Mouse (Mus musculus) testis, postnatal 14 days (tissue): ENCODE data around the gene Vps9d1.
"Not testable (repeated sequence)": the region's sequence is repeated elsewhere in the genome, so short reads cannot be mapped to it uniquely, and the experiment has no call there.

Source experiments
- DNase-seq: peaks from one replicate; pipeline ENCODE4 v3.0.0; 2021; ENCODE audit warnings: low spot score

Gene Vps9d1

DNA sequence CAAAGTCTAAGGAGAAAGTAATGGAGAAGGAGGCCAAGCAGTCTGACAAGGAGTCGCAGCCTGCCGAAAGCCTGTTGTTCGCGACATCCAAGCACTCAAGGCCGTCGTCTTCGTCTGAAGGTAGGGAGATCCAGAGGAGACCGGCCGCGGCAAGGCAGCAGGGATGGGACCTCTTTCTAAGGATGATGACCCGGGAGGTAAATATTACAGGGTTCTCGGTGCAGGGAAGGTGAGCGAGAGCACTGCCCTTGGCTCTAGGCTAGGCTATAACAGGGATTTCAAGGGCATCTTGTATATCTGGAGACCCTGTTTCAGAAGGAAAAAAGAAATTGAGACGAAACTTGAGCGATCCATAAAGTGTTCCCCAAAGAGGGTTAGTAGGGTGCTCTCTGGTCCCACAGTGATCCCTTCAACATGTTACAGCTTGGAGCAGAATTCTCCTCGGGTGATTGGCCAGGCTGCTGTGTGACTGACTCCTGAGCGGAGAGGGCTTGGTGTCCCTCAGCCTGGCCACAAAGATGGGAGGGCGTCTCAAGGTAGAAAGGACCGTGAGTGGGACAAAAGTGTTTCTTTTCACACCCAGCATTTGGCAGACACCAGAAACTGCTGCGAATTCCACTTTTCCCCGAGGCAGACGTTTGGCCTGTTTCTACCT is 40.9 kb downstream of the Vps9d1 start:
- DNase-seq, result no peak

DNA sequence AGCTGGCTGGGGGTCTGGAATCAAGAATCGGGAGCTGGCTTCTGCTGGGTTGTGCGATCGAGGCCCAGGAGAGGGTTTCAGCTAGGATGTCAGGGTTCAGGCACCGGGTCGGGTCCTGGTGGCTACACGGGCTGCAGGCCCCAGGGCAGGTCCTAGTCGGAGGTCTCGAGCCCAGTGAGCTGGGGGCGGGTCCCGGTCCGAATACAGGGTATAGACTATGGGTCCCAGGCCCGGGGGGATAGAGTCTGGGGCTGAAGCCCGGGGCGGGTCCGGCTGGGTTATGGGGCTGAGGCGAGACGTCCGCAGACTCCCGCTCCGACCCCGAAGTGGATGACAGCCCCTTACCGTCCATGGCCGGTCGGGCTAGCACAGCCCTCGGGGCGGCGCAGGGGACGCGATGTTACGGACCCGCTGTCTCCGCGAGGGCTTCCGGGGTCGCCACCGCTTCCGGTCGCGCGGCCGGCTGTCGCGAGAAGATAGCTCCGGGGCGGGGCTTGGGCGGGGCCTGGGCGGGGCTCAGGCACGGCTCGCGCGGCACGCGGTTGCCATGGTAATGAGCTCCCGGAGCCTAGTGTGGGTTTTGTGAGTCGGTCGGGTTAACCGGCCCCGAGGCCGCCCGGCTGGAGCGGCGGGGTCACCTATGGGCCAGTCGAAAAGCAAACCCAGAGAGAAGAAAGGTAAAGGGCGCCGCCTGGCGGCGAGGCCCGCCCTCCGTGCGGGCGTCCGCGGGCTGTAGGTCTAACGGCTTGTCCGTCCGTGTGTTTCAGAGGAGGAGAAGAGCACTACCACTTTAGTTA is 41.6 kb downstream of the Vps9d1 start, which contains the start of the genes Chmp1a and Spata33:
TSS of gene Chmp1a (minus strand) at position 443 of the 797 bp plus-strand sequence.
TSS of gene Spata33 (plus strand) at position 512 of the 797 bp plus-strand sequence.
- peak; percentile 95 for DNase-seq

DNA sequence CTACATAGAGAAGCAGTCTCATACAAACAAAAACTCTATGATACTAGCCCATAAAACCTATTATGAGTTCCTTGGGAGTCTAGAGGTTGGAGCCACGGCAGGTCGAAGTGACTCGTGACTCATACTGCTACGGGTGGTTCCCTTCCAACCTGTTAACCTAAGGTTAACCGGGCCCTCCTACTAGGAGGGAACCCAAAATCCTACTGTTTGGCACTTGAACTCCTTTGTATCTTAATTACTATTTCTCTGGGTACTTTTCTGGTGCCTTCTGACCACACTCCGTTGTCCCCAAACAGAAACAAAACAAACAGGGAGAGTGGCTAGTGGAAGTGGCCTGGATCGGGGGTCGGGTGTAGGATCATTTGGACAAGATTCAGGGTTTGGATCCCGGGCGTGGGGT is 42.3 kb downstream of the Vps9d1 start:
- DNase-seq, result no peak

DNA sequence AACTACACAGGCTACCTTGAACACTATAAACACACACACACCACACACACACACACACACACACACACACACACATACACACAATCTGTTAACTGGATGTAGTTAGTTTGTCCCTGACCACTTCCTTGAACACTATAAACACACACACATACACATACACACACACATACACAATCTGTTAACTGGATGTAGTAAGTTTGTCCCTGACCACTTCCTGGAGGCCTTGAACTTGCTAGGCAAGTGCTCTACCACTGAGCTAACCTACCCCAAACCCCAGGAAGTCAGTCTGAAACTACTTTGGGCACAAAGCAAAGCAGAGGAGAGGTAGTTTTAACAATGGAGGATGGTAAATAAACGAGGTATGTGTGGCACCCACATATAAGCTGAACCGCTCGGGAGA is 50.6 kb downstream of the Vps9d1 start:
- no peak for DNase-seq

DNA sequence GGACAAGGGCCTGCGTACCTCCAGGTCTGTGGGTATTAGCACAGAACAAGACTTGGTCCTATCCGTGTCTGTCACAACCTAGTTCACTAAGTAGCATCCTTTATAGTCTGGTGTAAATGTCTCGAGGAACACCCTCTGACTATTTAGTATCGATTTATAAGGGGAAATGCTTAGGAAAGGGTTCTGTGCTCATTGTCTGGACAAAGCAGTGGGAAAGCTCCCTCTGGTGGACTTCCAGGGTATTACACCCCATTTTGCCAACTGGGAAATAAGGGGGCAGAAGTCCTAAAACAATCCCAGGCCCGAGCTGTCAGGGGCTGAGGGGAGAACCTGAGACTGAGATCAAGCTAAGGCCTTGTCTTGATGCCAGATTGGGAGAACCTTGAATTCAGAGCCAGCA is 51.9 kb downstream of the Vps9d1 start:
- DNase-seq, result peak; percentile 66

DNA sequence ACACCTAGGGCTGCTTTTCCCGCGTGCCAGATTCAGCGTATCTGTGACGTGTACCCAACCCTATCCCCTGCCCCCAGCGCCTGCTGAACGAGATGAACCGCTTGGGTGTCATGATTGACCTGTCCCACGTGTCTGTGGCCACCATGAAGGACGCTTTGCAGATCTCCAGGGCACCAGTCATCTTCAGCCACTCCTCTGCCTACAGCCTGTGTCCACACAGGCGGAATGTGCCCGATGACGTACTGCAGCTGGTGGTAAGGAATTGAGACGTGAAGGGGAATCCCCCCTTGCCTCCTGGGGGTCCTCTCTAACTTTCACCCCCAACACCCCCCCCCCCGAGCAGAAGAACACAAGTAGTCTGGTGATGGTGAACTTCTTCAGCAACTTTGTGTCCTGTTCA is 54.3 kb downstream of the Vps9d1 start:
- DNase-seq, result no peak

DNA sequence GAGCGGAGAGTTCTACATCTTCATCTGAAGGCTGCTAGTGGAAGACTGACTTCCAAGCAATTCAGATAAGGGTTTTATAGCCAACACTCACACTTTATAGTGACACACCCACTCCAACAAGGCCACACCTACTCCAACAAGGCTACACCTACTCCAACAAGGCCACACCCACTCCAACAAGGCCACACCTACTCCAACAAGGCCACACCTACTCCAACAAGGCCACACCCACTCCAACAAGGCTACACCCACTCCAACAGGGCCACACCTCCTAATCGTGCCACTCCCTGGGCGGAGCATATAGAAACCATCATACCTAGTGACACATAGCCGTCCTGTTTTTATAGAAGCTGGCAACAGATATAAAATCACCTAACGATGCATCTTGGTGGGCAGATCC is 57.1 kb downstream of the Vps9d1 start:
- DNase-seq, result not testable (repeated sequence)

DNA sequence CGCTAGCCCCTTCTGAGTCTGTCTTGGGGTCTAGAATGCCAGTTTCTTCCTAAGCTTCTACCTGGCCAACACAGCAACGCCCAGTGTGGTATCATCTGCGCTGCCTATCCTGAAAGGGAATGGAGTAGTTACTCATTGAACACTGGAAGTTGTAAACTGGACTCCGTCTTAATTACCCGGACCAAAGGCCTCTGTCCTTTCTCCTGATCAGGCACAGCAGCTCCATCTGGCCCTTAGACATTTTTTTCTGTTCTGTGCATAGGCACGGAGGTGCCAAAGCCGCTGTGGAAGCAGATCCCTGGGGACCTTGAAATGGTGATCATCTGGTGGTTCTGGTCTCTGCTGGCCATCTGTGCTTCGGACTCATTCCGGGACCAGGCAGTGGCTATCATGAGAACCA is 60.4 kb downstream of the Vps9d1 start:
- no peak for DNase-seq
